Mouse (Mus musculus) urinary bladder, postnatal 36 days (tissue): ENCODE data around the gene Axdnd1.
"Not testable (repeated sequence)": the region's sequence is repeated elsewhere in the genome, so short reads cannot be mapped to it uniquely, and the experiment has no call there.

ENCODE experiments used
- DNase-seq, 2 experiments: peaks; one replicate each; pipeline ENCODE4 v3.0.0; 2022; ENCODE audit warnings: low spot score in 2 of 2, mixed read lengths in 1 of 2

Gene Axdnd1

DNA sequence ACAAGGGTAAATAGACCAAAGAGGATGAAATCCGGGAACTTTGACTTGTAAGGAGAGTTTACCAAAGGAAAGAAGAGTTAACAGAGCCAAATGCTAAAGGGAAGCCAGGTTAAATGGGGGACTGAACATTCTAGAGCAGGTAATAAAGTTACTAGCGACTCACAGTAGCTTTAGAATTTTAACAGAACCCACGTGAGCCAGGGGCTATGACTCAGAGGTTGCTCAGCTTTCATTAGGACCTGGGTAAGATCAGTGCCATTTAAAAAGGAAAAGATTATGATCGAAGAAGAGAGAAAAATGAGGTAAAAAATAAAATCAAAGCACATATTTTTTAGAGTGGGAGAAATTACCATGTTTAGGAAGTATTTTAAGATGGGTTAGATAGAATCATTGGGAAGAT, 80.1 kb downstream of the Axdnd1 start:
- no peak for DNase-seq

- no peak for DNase-seq
Observed at GRCm38 (mm10) chr1:156323126-156323525, 97.8 kb downstream of the Axdnd1 start.

GRCm38 (mm10) chr1:156310630-156311029, 110.3 kb downstream of the Axdnd1 start, which contains the start of gene Nphs2:
TSS of gene Nphs2 (plus strand) at chr1:156310727.
- DNase-seq: no peak

GRCm38 (mm10) chr1:156308595-156308994, 112.4 kb downstream of the Axdnd1 start:
- DNase-seq: no peak

GRCm38 (mm10) chr1:156302911-156303749, 117.8 kb downstream of the Axdnd1 start, which contains the start of gene Tdrd5:
TSS of gene Tdrd5 (minus strand) at chr1:156303664.
- DNase-seq: no peak

GRCm38 (mm10) chr1:156290016-156290415, 130.9 kb downstream of the Axdnd1 start:
- no peak for DNase-seq

- not testable (repeated sequence) for DNase-seq
Observed at GRCm38 (mm10) chr1:156289222-156289587, 131.8 kb downstream of the Axdnd1 start.

DNA sequence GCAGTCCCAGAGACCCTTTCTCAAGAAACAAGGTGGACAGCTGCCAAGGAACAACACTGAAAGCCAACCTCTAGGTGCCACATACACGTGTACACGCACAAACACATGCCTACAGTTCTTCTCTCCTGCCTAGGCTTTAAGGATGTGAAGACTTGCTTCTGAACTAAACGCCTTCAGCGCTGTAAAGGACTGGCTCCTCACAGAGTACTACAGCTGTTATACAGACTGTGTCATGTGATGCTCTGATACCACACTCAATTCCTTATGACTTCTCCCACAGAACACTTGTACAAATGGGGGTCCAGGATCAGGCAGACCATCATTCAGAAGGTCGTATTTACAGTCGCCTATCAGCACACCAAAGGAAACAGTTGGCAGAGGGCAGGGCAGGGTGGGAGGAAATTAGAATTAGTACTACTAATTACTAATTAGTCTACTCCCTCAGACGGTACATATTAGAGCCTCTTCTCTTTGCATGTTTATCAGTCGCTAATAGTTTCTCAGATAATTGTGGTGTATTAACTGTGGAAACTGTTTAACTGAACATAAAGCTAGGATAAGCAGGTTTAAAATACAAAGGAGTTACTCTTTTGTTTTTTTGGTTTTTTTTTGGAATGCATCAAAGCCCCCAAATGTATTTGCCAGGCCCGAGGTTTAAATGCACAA, 132.3 kb downstream of the Axdnd1 start:
- DNase-seq: no peak

- no peak for DNase-seq
Observed at GRCm38 (mm10) chr1:156285541-156285896, 135.4 kb downstream of the Axdnd1 start.

GRCm38 (mm10) chr1:156284851-156285540, 136.0 kb downstream of the Axdnd1 start:
- DNase-seq: no peak

DNA sequence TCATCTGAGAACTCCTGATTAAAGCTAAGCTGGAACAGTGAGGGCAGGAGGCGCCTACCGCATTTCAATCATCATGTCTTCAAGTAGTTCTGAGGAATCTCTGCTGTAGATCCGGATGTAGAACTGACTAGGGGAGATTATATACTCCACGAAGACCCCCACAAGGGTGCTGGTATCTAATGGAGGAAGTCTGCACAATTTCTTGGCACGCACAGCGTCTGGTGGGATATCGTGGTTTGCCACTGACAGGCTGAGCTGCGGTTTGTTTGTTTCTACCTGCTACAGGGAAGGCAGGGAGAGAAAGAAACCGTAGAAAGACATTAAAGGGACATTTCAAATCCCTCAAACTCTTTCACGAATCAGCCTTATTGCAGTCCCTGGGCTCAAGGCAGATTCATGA, 136.8 kb downstream of the Axdnd1 start:
- DNase-seq: no peak

DNA sequence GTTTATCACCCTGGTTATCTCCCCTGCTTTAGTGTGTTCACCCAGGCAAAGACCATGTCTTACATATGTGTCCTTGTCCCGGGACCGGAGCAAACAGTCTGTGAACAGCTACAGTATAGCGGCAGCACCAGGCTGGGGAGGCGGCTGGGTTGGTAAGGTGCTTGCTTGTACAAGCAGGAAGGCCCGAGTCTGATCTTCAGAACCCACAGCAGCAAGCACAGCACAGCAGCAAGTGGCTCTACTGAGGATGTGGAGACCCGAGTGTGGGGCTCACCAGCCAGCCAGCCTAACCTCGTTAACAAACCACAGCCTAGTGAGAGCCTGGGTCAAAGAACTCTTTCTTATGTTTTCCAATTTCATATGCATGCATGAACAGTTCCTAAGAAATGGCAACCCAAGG, 140.8 kb downstream of the Axdnd1 start:
- DNase-seq: no peak

DNA sequence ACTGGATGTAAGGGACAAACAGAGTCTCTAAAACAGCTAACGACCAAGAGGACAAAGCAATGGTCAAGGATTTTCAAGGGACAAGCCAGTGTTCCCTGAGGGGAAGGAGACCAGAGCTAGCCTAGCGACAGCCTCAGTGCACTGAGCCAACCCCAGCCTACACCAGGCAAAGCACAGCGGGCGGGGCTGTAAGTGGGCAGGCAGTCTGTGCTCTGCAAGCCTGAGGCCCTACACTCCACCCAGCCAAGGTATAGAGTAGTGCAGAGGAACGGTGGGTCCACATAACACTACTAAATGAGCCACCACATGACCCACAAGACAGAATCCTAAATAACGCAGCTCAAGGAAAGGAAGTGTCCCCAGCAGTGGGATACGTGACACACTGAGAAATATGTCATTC, 147.3 kb downstream of the Axdnd1 start:
- DNase-seq: no peak
